In genomic region chr5:65575896-65576295, GRCm38 (mm10) we compare ENCODE assay signal across 24 mouse cellular contexts.
"Had no signal": no experiment of that assay in that cellular context is flagged by ENCODE, and none has a peak within 500 bp of the region (broad histone marks: within the 10 kb centered on the region; RNA-seq: fewer than 3 reads in every experiment).

No protein-coding gene starts in this region.

- H3K4me2 ChIP-seq: limb, embryonic 13.5 days; lung, embryonic 15.5 days; midbrain, embryonic 12.5 days; neural tube, embryonic 13.5 days had no signal

- H3K27me3 ChIP-seq: limb, embryonic 13.5 days; lung, embryonic 15.5 days; megakaryocyte, embryonic 14.5 days; midbrain, embryonic 12.5 days; neural tube, embryonic 13.5 days had no signal

- H3K4me3 ChIP-seq: layer of hippocampus, adult 2 months; limb, embryonic 10.5 days; limb, embryonic 13.5 days; lung, embryonic 15.5 days; megakaryocyte, embryonic 14.5 days; midbrain, embryonic 12.5 days; myocyte; neural tube, embryonic 13.5 days had no signal

- ATAC-seq: liver, postnatal 0 days; midbrain, embryonic 16.5 days had no signal

- H3K9ac ChIP-seq: limb, embryonic 13.5 days; liver, embryonic 14.5 days; liver, postnatal 0 days; lung, embryonic 15.5 days; midbrain, embryonic 12.5 days; neural tube, embryonic 13.5 days had no signal

- DNase-seq: kidney, adult 2 months; kidney, postnatal 25 days; layer of hippocampus, adult 9-11 months; liver; liver, postnatal 0 days; lung, postnatal 10 days; lung, postnatal 36 days; retina, postnatal 1 day; right cerebral cortex, postnatal 25 days; thymus, adult 2 months; thymus, postnatal 14 days; thymus, postnatal 4 days had no signal

- H3K4me1 ChIP-seq: limb, embryonic 10.5 days; lung, embryonic 15.5 days; midbrain, embryonic 12.5 days; neural tube, embryonic 13.5 days had no signal

- H3K9me3 ChIP-seq: limb, embryonic 10.5 days; limb, embryonic 13.5 days; lung, embryonic 15.5 days; megakaryocyte, embryonic 14.5 days; midbrain, embryonic 12.5 days; neural tube, embryonic 13.5 days had no signal

- H3K27ac ChIP-seq: kidney, postnatal 0 days; layer of hippocampus, adult 2 months; limb, embryonic 10.5 days; limb, embryonic 13.5 days; liver, embryonic 14.5 days; lung, embryonic 15.5 days; midbrain, embryonic 12.5 days; neural tube, embryonic 13.5 days; stomach, postnatal 0 days had no signal
